Mouse (Mus musculus) neural tube, embryonic 15.5 days (tissue): ENCODE measurements around the gene Kbtbd7. TPM values are rescaled to one million over a fixed set of nuclear protein-coding genes. Genes with fewer than 3 reads are reported as not detected.

Experiments
- ATAC-seq: fragments of 200-750 bp; cut with Nextera tagmentation; 2 replicates; pipeline ENCODE4 v1.8.0; 2017; ENCODE audit warnings: mild to moderate bottlenecking, moderate TSS enrichment, moderate library complexity; ENCODE audit not compliant: low FRiP score
- H3K27ac ChIP-seq: fragments of 300-500 bp; sonication (generic); replicated peaks from 2 replicates; pipeline ENCODE4 v1.5.1; 2015; ENCODE audit warnings: mild to moderate bottlenecking, inconsistent platforms
- H3K27me3 ChIP-seq: fragments of 300-500 bp; sonication (generic); replicated peaks from 2 replicates; pipeline ENCODE4 v1.6.1; 2015; ENCODE audit warnings: inconsistent platforms
- H3K36me3 ChIP-seq: fragments of 300-500 bp; sonication (generic); 2 replicates; pipeline ENCODE4 v1.6.1; 2015; ENCODE audit warnings: inconsistent platforms
- H3K4me1 ChIP-seq: fragments of 300-500 bp; sonication (generic); 2 replicates; pipeline ENCODE4 v1.6.1; 2015; ENCODE audit warnings: inconsistent platforms
- H3K4me2 ChIP-seq: fragments of 300-500 bp; sonication (generic); 2 replicates; pipeline ENCODE4 v1.6.1; 2015; ENCODE audit warnings: inconsistent platforms, mild to moderate bottlenecking, moderate library complexity
- H3K4me3 ChIP-seq: fragments of 300-500 bp; sonication (generic); replicated peaks from 2 replicates; pipeline ENCODE4 v1.5.1; 2015; ENCODE audit warnings: mild to moderate bottlenecking, inconsistent platforms
- H3K9ac ChIP-seq: fragments of 300-500 bp; sonication (generic); replicated peaks from 2 replicates; pipeline ENCODE4 v1.6.1; 2015; ENCODE audit warnings: mild to moderate bottlenecking, inconsistent platforms
- H3K9me3 ChIP-seq: fragments of 300-500 bp; sonication (generic); replicated peaks from 2 replicates; pipeline ENCODE4 v1.6.1; 2016; ENCODE audit warnings: inconsistent platforms
- WGBS: fragments of 180-500 bp; shearing (Covaris S2); methylation state at CpG from one replicate; pipeline ENCODE4 v1.1.7; 2015; ENCODE audit warnings: mixed read lengths; 5-methylcytosine and 5-hydroxymethylcytosine counted together
- polyA plus RNA-seq: library from polyadenylated mRNA; unstranded; fragments of >200 nt; fragmentation: Nextera tagmentation; extraction: Ambion mirVana; gene quantifications from 2 replicates; pipeline ENCODE4 v1.2.1, GENCODE M21; 2015

Kbtbd7 gene
- polyA plus RNA-seq: 16.3 and 17.6 TPM in 2 replicates

DNA sequence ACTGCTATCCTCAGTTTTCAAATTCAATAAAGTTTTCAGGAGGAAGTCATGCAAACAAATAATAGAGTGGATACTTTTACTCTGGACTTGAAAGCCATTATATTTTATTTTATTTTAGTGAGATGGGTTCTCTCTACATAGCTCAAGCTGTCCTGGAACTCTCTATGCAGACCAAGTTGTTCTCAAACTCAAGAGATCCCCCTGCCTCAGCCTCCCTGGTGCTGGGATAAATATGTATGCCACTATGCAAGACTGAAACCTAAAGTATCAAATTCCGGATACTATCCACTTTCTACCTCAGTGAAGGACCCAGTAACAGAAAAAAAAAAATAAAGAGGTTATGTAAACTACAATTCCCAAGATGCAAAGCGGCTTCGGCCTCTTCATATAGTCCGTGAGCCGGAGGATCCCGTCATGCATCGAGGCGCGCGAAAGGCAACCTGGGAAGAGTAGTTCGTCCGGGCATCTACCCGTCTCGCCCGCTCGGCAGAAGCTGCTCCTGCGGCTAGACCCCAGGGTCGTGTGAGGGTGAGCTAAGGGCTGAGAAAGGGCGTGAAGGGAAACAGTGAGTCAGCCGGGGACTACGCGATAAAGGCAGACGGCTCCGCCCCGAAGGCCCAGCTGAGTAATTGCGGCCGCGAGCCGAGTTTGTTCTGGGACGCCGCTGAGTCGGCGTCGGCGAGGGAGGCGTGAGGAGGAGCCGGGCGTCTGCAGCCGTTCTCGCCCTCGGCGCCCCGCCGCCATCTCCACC is at the start of gene Kbtbd7:
Gene Kbtbd7 (plus strand): TSS at position 533 of the 751 bp plus-strand sequence.
- H3K4me2 ChIP-seq: peak within 1 kb of the TSS; percentile 57
- peak; percentile 99 for ATAC-seq
- no peaks in the 10 kb centered on the region for H3K9me3 ChIP-seq
- WGBS: under 1% methylated on average over 43 of the region's 44 CpGs
- H3K9ac ChIP-seq: peak within 1 kb of the TSS; percentile 61
- peaks cover 12% of the 10 kb centered on the region for H3K36me3 ChIP-seq
- peaks cover 13% of the 10 kb centered on the region; the same call in 1 of the 2 replicates for H3K4me1 ChIP-seq
- peak within 1 kb of the TSS; percentile 90 for H3K27ac ChIP-seq
- H3K27me3 ChIP-seq: no peaks in the 10 kb centered on the region
- H3K4me3 ChIP-seq: peak within 1 kb of the TSS; percentile 62

DNA sequence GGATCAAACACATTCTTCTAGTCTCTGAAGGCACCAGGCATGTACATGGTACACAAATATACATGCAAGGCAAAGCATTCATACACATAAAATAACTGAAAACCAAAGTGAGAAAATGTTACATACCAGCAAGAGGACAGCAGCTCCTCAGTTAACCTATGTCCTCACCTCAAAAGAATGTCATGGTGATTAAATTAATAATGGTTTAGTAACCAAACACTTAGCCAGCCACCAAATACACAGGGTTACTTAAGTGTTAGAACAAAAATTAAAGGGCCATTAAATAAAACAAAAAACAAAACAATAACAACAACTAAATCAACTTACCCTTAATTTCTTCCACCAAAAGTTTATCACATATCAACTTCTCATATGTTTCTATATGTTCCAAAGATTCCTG is 49.3 kb upstream of the Kbtbd7 start:
- H3K27me3 ChIP-seq: no peaks in the 10 kb centered on the region
- peaks cover 14% of the 10 kb centered on the region; the same call in 1 of the 2 replicates for H3K36me3 ChIP-seq
- H3K9ac ChIP-seq: no peak overlapping the region
- no peak for ATAC-seq
- no peak overlapping the region for H3K4me2 ChIP-seq
- H3K4me1 ChIP-seq: no peaks in the 10 kb centered on the region
- no peaks in the 10 kb centered on the region for H3K9me3 ChIP-seq
- no peak overlapping the region for H3K27ac ChIP-seq
- no peak overlapping the region for H3K4me3 ChIP-seq

DNA sequence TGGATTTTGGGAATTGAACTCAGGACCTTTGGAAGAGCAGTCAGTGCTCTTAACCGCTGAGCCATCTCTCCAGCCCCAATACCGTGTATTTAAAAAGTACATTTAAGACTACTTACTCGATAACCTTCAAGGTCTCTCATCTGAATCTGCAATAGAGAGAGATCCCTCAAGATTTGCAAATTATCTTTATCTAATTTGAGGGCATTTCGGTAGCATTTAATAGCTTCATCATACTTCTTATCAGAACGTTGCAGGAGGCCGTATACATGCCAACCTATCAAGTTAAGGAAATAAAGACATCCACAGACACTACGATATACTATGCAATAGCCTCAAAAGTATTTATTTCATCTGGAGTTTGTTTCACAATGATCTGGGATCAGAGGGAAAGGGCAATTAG is 43.2 kb upstream of the Kbtbd7 start:
- H3K9me3 ChIP-seq: no peaks in the 10 kb centered on the region
- H3K4me3 ChIP-seq: no peak overlapping the region
- H3K27me3 ChIP-seq: no peaks in the 10 kb centered on the region
- no peak overlapping the region for H3K27ac ChIP-seq
- peaks cover 15% of the 10 kb centered on the region; the same call in 1 of the 2 replicates for H3K36me3 ChIP-seq
- ATAC-seq: no peak
- 95% methylated on average over 7 of the region's 7 CpGs for WGBS
- no peak overlapping the region for H3K9ac ChIP-seq
- H3K4me2 ChIP-seq: no peak overlapping the region
- H3K4me1 ChIP-seq: no peaks in the 10 kb centered on the region

DNA sequence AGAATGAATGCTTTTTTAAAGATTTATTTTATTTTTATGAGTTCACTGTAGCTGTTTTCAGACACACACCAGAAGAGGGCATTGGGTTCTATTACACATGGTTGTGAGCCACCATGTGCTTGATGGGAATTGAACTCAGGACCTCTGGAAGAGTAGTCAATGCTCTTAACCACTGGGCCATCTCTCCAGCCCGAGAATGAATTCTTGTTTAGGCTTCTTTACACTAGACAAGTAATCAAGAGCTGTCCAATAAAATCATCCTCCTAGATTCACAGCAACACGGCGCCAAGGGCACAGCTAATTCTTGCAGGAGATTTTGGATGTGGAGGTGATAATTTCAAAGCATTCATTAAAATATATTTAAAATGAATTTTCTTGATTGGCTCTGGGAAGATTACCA is 38.0 kb upstream of the Kbtbd7 start:
- no peak overlapping the region for H3K9ac ChIP-seq
- no peaks in the 10 kb centered on the region for H3K27me3 ChIP-seq
- 93% methylated on average over 3 of the region's 3 CpGs for WGBS
- no peaks in the 10 kb centered on the region for H3K9me3 ChIP-seq
- peaks cover 4% of the 10 kb centered on the region; the same call in 1 of the 2 replicates for H3K36me3 ChIP-seq
- H3K4me1 ChIP-seq: peaks cover 16% of the 10 kb centered on the region
- H3K27ac ChIP-seq: no peak overlapping the region
- ATAC-seq: no peak
- H3K4me3 ChIP-seq: no peak overlapping the region
- H3K4me2 ChIP-seq: no peak overlapping the region

DNA sequence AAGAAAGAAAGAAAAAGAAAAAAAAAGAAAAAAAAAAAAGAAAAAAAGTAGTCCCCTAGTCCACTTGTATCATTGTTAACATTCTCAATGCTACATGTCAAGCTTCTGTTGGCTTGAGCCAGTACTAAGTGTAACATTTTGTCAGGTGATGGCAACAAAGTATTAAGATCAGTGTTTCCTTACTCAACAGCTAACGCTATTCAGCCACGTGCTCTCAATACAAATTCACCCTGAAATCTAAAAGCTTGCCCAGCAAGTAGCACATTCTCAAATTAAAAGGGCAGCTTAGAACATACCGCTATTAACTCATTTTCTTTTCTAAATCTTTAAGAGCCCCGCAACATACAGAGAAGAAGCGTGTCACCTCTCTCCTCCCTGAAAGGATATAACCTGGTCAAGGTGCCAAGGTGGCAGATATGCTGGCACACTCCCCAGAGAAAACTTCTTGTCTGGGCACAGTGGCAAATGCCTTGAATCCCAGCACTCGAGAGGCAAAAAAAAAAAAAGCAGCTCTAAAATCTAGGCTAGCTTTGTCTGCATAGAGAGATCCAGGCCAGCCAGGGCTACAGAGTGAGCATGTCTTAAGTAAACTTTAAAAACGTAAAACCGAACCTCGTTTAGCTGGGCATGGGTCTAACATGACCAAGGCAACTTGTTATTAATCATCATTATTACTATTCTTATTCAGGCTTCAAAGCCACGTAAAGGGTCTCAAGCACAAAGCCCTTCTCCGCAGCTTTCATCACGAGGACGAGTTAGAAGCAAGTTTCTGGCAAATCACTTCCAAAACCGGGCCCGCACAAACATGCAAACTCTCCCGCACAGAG is 36.7 kb upstream of the Kbtbd7 start:
- WGBS: 1% methylated on average over 16 of the region's 16 CpGs
- H3K9ac ChIP-seq: peak overlapping the region; percentile 78
- H3K27ac ChIP-seq: peak overlapping the region; percentile 92
- ATAC-seq: peak; percentile 7; the same call in 1 of the 2 replicates
- peak overlapping the region; percentile 84 for H3K4me2 ChIP-seq
- peaks cover 16% of the 10 kb centered on the region for H3K4me1 ChIP-seq
- H3K4me3 ChIP-seq: peak overlapping the region; percentile 88
- peaks cover 3% of the 10 kb centered on the region; the same call in 1 of the 2 replicates for H3K36me3 ChIP-seq
- H3K9me3 ChIP-seq: no peaks in the 10 kb centered on the region
- no peaks in the 10 kb centered on the region for H3K27me3 ChIP-seq

DNA sequence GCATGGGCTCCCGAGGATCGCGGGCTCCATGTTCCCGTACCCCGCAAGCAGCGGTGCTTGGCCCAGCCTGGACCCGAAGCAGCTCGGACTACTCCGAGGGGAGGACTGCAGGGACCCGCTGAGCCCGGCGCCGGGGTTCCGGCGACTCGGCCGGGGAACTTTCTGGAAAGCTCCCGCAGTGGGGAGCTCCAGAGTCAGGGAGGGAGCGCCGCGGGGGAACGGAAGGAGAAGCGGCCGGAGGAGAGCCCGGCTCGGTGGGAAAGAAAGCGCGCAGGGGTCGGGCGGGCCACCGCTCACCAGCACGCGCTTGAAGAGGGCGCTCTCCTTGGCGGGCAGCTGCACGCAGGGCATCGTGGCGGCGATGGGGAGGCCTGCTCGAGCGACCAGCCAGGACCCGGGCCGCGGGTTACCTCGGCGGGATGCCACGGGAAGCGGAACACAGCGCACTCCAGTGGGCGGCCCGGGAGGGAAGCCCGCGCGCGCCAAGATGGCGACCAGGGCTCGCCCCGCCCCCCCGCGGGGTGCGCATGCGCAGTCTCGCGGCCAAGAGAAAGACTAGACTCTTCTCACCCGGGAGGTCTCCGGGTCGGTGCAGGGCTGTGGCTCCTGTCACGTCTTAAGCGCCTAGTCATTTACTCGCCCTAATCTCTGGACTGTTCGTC is 35.9 kb upstream of the Kbtbd7 start, which contains the start of gene Naa16:
Gene Naa16 (minus strand): TSS at position 514 of the 662 bp plus-strand sequence.
- Histone ChIP-seq H3K9me3 (no peaks in the 10 kb centered on the region), H3K4me1 (peaks cover 16% of the 10 kb centered on the region), H3K27me3 (no peaks in the 10 kb centered on the region), H3K4me3 (peak within 1 kb of the TSS; percentile 88), H3K4me2 (peak within 1 kb of the TSS; percentile 84), H3K27ac (peak within 1 kb of the TSS; percentile 92), H3K36me3 (peaks cover 3% of the 10 kb centered on the region; the same call in 1 of the 2 replicates), H3K9ac (peak within 1 kb of the TSS; percentile 78)
- under 1% methylated on average over 64 of the region's 71 CpGs for WGBS
- ATAC-seq: peak; percentile 95

DNA sequence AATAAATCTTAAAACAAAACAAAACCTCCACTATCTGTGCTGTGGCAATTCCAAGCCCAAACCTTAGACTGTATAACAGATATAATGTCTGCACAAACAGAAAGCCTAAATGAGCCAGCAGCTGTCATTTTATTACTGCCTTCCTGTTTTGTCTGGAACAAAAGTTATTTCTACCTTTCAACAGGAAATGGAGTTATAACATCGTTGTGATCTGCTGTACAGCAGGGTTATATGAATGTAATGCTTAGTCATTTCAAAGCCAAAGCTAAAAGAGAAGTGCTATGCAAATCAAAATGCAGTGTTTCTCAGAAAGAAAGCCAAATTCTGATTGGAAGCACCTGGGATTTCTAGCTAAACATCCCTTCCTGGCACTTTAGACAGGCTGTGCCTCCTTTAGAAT is 33.0 kb upstream of the Kbtbd7 start:
- 75% methylated on average over 1 of the region's 1 CpGs for WGBS
- H3K9me3 ChIP-seq: no peaks in the 10 kb centered on the region

DNA sequence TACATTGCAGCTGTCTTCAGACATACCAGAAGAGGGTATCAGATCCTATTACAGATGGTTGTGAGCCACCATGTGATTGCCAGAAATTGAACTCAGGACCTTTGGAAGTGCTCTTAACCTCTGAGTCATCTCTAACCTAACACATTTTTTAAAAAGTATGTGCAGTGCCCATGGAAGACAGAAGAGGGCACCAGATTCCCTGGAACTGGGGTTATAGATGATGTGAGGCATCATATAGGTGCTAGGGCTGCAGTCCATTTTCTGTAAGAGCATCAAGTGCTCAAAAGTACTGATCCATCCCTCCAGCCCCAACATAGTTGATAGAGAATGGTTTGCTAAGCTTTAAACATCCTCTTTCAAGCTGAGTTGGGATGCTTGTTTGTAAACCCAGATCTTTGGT is 31.7 kb upstream of the Kbtbd7 start:
- no peak overlapping the region for H3K9ac ChIP-seq
- H3K27ac ChIP-seq: no peak overlapping the region
- H3K4me2 ChIP-seq: no peak overlapping the region
- ATAC-seq: no peak
- H3K27me3 ChIP-seq: no peaks in the 10 kb centered on the region
- peaks cover 16% of the 10 kb centered on the region for H3K4me1 ChIP-seq
- no peaks in the 10 kb centered on the region for H3K36me3 ChIP-seq
- H3K4me3 ChIP-seq: no peak overlapping the region
- no peaks in the 10 kb centered on the region for H3K9me3 ChIP-seq

More for the DNA sequence above, 33.0 kb upstream of the Kbtbd7 start:
- Histone ChIP-seq H3K27ac (no peak overlapping the region), H3K4me3 (no peak overlapping the region), H3K36me3 (no peaks in the 10 kb centered on the region), H3K9ac (no peak overlapping the region), H3K27me3 (no peaks in the 10 kb centered on the region), H3K4me2 (no peak overlapping the region), H3K4me1 (peaks cover 22% of the 10 kb centered on the region)
- ATAC-seq: no peak

DNA sequence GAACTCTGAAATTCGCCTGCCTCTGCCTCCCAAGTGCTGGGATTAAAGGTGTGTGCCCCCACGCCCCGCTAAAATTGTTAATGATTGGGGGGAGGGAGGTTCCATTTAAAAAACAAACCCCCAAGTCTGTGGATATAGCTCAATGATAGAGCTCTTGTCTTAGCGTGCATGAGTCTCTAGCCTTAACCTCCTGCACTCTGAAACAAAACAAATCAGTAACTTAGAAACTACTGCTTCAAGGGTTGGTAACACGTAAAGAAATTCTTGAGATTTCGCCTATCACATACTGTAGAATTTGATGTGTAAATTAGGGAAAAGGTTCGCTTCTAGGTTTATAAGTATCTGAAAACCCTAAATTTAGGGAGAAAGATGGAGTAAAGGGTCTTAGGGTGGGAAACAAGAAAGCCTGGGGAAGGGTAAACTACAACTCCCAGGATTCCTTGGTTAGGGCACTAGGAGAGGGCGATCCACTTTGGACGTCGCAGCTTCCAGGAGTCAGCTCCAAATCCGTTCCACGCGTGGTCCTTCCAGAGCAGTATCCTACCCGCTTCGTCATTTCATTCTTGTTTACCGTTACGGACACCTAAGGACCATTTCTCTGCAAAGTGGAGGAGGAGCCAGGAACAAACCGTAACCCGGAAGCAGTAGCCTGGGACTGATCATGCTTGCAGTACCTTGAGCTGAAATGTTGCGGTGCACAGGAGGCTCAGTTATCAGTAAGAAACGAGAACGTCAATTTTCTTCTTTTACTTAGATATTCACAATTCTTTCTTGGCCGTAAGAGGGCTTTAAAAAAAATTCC is 28.8 kb upstream of the Kbtbd7 start, which contains the start of gene Mtrf1:
Gene Mtrf1 (plus strand): TSS at position 452 of the 802 bp plus-strand sequence.
- H3K4me2 ChIP-seq: peak within 1 kb of the TSS; percentile 68
- no peaks in the 10 kb centered on the region for H3K9me3 ChIP-seq
- peak within 1 kb of the TSS; percentile 58 for H3K9ac ChIP-seq
- H3K27me3 ChIP-seq: no peaks in the 10 kb centered on the region
- peaks cover 10% of the 10 kb centered on the region; the same call in 1 of the 2 replicates for H3K4me1 ChIP-seq
- peak within 1 kb of the TSS; percentile 96 for H3K27ac ChIP-seq
- H3K36me3 ChIP-seq: peaks cover 14% of the 10 kb centered on the region
- WGBS: 21% methylated on average over 23 of the region's 23 CpGs
- peak within 1 kb of the TSS; percentile 65 for H3K4me3 ChIP-seq
- peak; percentile 95 for ATAC-seq

DNA sequence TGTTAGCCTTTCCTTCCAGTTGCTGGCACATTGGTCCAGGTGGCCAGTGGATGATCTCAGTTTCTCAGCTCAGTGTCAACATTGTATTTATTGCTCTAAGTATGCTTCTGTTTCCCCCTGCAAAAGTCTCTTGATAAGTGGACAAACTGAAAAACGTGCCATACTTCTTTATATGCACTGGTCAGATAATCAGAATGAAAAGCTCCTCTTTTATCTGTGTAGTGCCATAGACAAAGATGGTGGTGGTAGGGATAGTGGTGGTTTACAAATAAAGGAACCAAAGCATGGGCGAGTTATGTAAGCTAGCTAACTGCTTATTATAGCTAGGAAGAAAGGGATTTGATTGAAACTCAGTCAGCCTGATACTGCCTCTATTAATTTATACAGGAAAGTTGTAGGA is 18.7 kb upstream of the Kbtbd7 start:
- H3K4me2 ChIP-seq: no peak overlapping the region
- no peak overlapping the region for H3K4me3 ChIP-seq
- WGBS: 88% methylated on average over 2 of the region's 2 CpGs
- no peaks in the 10 kb centered on the region for H3K4me1 ChIP-seq
- no peak for ATAC-seq
- H3K9ac ChIP-seq: no peak overlapping the region
- no peak overlapping the region for H3K27ac ChIP-seq
- no peaks in the 10 kb centered on the region for H3K9me3 ChIP-seq
- H3K36me3 ChIP-seq: peaks cover 23% of the 10 kb centered on the region; the same call in 1 of the 2 replicates
- no peaks in the 10 kb centered on the region for H3K27me3 ChIP-seq
